Mouse (Mus musculus): ENCODE measurements around the gene Lcmt2. TPM values are rescaled to one million over a fixed set of nuclear protein-coding genes. Genes with fewer than 3 reads are reported as not detected.

Lcmt2 gene
- polyA plus RNA-seq, 1 experiment = 2.6 TPM

- H3K4me3 ChIP-seq (replicated peaks) = no peak overlapping the region
- peaks cover 27% of the 10 kb centered on the region for H3K27me3 ChIP-seq (replicated peaks)
- H3K9me3 ChIP-seq = no peaks in the 10 kb centered on the region
- H3K4me1 ChIP-seq = peaks cover under 1% of the 10 kb centered on the region; the same call in 1 of the 2 replicates
- no peaks in the 10 kb centered on the region for H3K36me3 ChIP-seq (replicated peaks; ENCODE audit: low read length)
- no peak for TF ChIP-seq GATA1 (IDR thresholded peaks at IDR 0.05; ENCODE audit: borderline replicate concordance, low read length)
These were observed 21.2 kb downstream of the Lcmt2 start for GRCm38 (mm10) chr2:121119260-121119659.

- Histone ChIP-seq H3K9me3 (no peaks in the 10 kb centered on the region), H3K36me3 (replicated peaks; ENCODE audit: low read length) (no peaks in the 10 kb centered on the region), H3K4me3 (replicated peaks) (no peak overlapping the region), H3K4me1 (no peaks in the 10 kb centered on the region), H3K27me3 (replicated peaks) (peaks cover 40% of the 10 kb centered on the region)
- TF ChIP-seq GATA1 (IDR thresholded peaks at IDR 0.05; ENCODE audit: borderline replicate concordance, low read length) = no peak
- no peak for TF ChIP-seq FLI1 (IDR thresholded peaks at IDR 0.05; ENCODE audit: low read length)
These were observed 25.0 kb downstream of the Lcmt2 start for GRCm38 (mm10) chr2:121115418-121115817.

GRCm38 (mm10) chr2:121109695-121110094 is 30.8 kb downstream of the Lcmt2 start, which contains the start of gene Tgm7:
Gene Tgm7 (minus strand): TSS chr2:121109795.
- Histone ChIP-seq H3K9me3 (no peaks in the 10 kb centered on the region), H3K4me1 (no peaks in the 10 kb centered on the region), H3K4me3 (replicated peaks) (no peak within 1 kb of the TSS), H3K27me3 (replicated peaks) (peaks cover 27% of the 10 kb centered on the region), H3K36me3 (replicated peaks; ENCODE audit: low read length) (no peaks in the 10 kb centered on the region)
- TF ChIP-seq FLI1 (IDR thresholded peaks at IDR 0.05; ENCODE audit: low read length) (no peak), GATA1 (IDR thresholded peaks at IDR 0.05; ENCODE audit: borderline replicate concordance, low read length) (no peak)

- Histone ChIP-seq H3K27me3 (replicated peaks) (peaks cover 21% of the 10 kb centered on the region), H3K4me3 (replicated peaks) (no peak overlapping the region), H3K36me3 (replicated peaks; ENCODE audit: low read length) (no peaks in the 10 kb centered on the region), H3K9me3 (no peaks in the 10 kb centered on the region), H3K4me1 (peaks cover 12% of the 10 kb centered on the region; the same call in 1 of the 2 replicates)
- TF ChIP-seq FLI1 (IDR thresholded peaks at IDR 0.05; ENCODE audit: low read length) = no peak
- TF ChIP-seq GATA1 (IDR thresholded peaks at IDR 0.05; ENCODE audit: borderline replicate concordance, low read length) = no peak
These were observed 34.5 kb downstream of the Lcmt2 start for GRCm38 (mm10) chr2:121105940-121106339.

- no peaks in the 10 kb centered on the region for H3K9me3 ChIP-seq
- peaks cover 12% of the 10 kb centered on the region; the same call in 1 of the 2 replicates for H3K4me1 ChIP-seq
- TF ChIP-seq GATA1 (IDR thresholded peaks at IDR 0.05; ENCODE audit: borderline replicate concordance, low read length) = no peak
- TF ChIP-seq FLI1 (IDR thresholded peaks at IDR 0.05; ENCODE audit: low read length) = no peak
These were observed 38.4 kb downstream of the Lcmt2 start for GRCm38 (mm10) chr2:121102051-121102450.

GRCm38 (mm10) chr2:121089751-121090150 is 50.7 kb downstream of the Lcmt2 start:
- TF ChIP-seq FLI1 (IDR thresholded peaks at IDR 0.05; ENCODE audit: low read length) = no peak
- TF ChIP-seq GATA1 (IDR thresholded peaks at IDR 0.05; ENCODE audit: borderline replicate concordance, low read length) = no peak
- Histone ChIP-seq H3K9me3 (peaks cover 5% of the 10 kb centered on the region; the same call in 1 of the 2 replicates), H3K4me1 (peaks cover 17% of the 10 kb centered on the region), H3K36me3 (replicated peaks; ENCODE audit: low read length) (no peaks in the 10 kb centered on the region), H3K27me3 (replicated peaks) (peaks cover 40% of the 10 kb centered on the region), H3K4me3 (replicated peaks) (no peak overlapping the region)

More at GRCm38 (mm10) chr2:121102051-121102450, 38.4 kb downstream of the Lcmt2 start:
- Histone ChIP-seq H3K4me3 (replicated peaks) (no peak overlapping the region), H3K36me3 (replicated peaks; ENCODE audit: low read length) (no peaks in the 10 kb centered on the region), H3K27me3 (replicated peaks) (peaks cover 14% of the 10 kb centered on the region)

GRCm38 (mm10) chr2:121088507-121088906 is 51.9 kb downstream of the Lcmt2 start:
- Histone ChIP-seq H3K27me3 (replicated peaks) (peaks cover 30% of the 10 kb centered on the region), H3K36me3 (replicated peaks; ENCODE audit: low read length) (no peaks in the 10 kb centered on the region), H3K4me1 (peaks cover 21% of the 10 kb centered on the region), H3K4me3 (replicated peaks) (no peak overlapping the region), H3K9me3 (peaks cover 5% of the 10 kb centered on the region; the same call in 1 of the 2 replicates)
- TF ChIP-seq FLI1 (IDR thresholded peaks at IDR 0.05; ENCODE audit: low read length) (no peak), GATA1 (IDR thresholded peaks at IDR 0.05; ENCODE audit: borderline replicate concordance, low read length) (no peak)

- Histone ChIP-seq H3K4me1 (peaks cover 30% of the 10 kb centered on the region), H3K4me3 (replicated peaks) (peak within 1 kb of the TSS; percentile 38), H3K9me3 (peaks cover 5% of the 10 kb centered on the region; the same call in 1 of the 2 replicates), H3K36me3 (replicated peaks; ENCODE audit: low read length) (no peaks in the 10 kb centered on the region), H3K27me3 (replicated peaks) (peaks cover 15% of the 10 kb centered on the region)
- no peak for TF ChIP-seq GATA1 (IDR thresholded peaks at IDR 0.05; ENCODE audit: borderline replicate concordance, low read length)
- no peak for TF ChIP-seq FLI1 (IDR thresholded peaks at IDR 0.05; ENCODE audit: low read length)
These were observed 54.8 kb downstream of the Lcmt2 start, which contains the start of gene Tgm5 for GRCm38 (mm10) chr2:121085480-121086185. Gene Tgm5 (minus strand): TSS chr2:121085841.

GRCm38 (mm10) chr2:121082626-121083025 is 57.8 kb downstream of the Lcmt2 start:
- Histone ChIP-seq H3K4me3 (replicated peaks) (peak overlapping the region; percentile 31), H3K36me3 (replicated peaks; ENCODE audit: low read length) (no peaks in the 10 kb centered on the region), H3K4me1 (peaks cover 30% of the 10 kb centered on the region), H3K9me3 (no peaks in the 10 kb centered on the region), H3K27me3 (replicated peaks) (peaks cover 15% of the 10 kb centered on the region)
- TF ChIP-seq GATA1 (IDR thresholded peaks at IDR 0.05; ENCODE audit: borderline replicate concordance, low read length) = no peak
- no peak for TF ChIP-seq FLI1 (IDR thresholded peaks at IDR 0.05; ENCODE audit: low read length)

Other genes with a start within 250 kb of the Lcmt2 start
- gene Ubr1, start 169.9 kb downstream of the Lcmt2 start, polyA plus RNA-seq (2012; ENCODE audit: insufficient read depth, low replicate concordance) = 3.7 TPM in 1 of 2 replicates, not detected in the other
- 0.64 and 1.4 TPM in 2 replicates for gene Tmem62, start 163.6 kb downstream of the Lcmt2 start, polyA plus RNA-seq (2012; ENCODE audit: insufficient read depth, low replicate concordance)
- gene Ccndbp1, start 132.2 kb downstream of the Lcmt2 start, polyA plus RNA-seq (2012; ENCODE audit: insufficient read depth, low replicate concordance) = 3.2 and 12.3 TPM in 2 replicates
- 2.6 TPM in 1 of 2 replicates, not detected in the other for gene Epb42, start 103.6 kb downstream of the Lcmt2 start, polyA plus RNA-seq (2012; ENCODE audit: insufficient read depth, low replicate concordance)
- 0.03 TPM in 1 of 2 replicates, not detected in the other for gene Tgm5, start 54.8 kb downstream of the Lcmt2 start, polyA plus RNA-seq (2012; ENCODE audit: insufficient read depth, low replicate concordance)
- not detected in 2 replicates for gene Tgm7, start 30.9 kb downstream of the Lcmt2 start, polyA plus RNA-seq (2012; ENCODE audit: insufficient read depth, low replicate concordance)
- 1.7 and 1.9 TPM in 2 replicates for gene Adal, start 225 bp downstream of the Lcmt2 start, polyA plus RNA-seq (2012; ENCODE audit: insufficient read depth, low replicate concordance)
- gene Tubgcp4, start 30.0 kb upstream of the Lcmt2 start, polyA plus RNA-seq (2012; ENCODE audit: insufficient read depth, low replicate concordance) = 1.0 and 3.2 TPM in 2 replicates
- gene Zscan29, start 30.5 kb upstream of the Lcmt2 start, polyA plus RNA-seq (2012; ENCODE audit: insufficient read depth, low replicate concordance) = 3.4 and 5.5 TPM in 2 replicates
- gene Trp53bp1, start 130.8 kb upstream of the Lcmt2 start, polyA plus RNA-seq (2012; ENCODE audit: insufficient read depth, low replicate concordance) = 8.6 TPM in 1 of 2 replicates, not detected in the other
- gene Map1a, start 148.9 kb upstream of the Lcmt2 start, polyA plus RNA-seq (2012; ENCODE audit: insufficient read depth, low replicate concordance) = 1.6 and 11.4 TPM in 2 replicates
- 1.9 TPM in 1 of 2 replicates, not detected in the other for gene Ppip5k1, start 214.7 kb upstream of the Lcmt2 start, polyA plus RNA-seq (2012; ENCODE audit: insufficient read depth, low replicate concordance)
- not detected in 2 replicates for gene Ckmt1, start 217.1 kb upstream of the Lcmt2 start, polyA plus RNA-seq (2012; ENCODE audit: insufficient read depth, low replicate concordance)
- not detected in 2 replicates for gene Strc, start 246.5 kb upstream of the Lcmt2 start, polyA plus RNA-seq (2012; ENCODE audit: insufficient read depth, low replicate concordance)

Data from megakaryocyte, embryonic 14.5 days (primary cell).